Mouse (Mus musculus) thymus, adult 2 months (tissue): Measurements from ENCODE around the gene Eif4e3.

ENCODE experiments used
- CTCF ChIP-seq: fragments of 200-500 bp; IDR thresholded peaks from 2 replicates; pipeline ENCODE4 v1.5.1; 2012; ENCODE audit warnings: mild to moderate bottlenecking, control low read depth, low read length, moderate library complexity, borderline replicate concordance; ENCODE audit not compliant: control insufficient read depth, poor library complexity, insufficient read depth; ENCODE audit errors: extremely low read depth
- POLR2A ChIP-seq: fragments of 200-500 bp; IDR thresholded peaks from 2 replicates; pipeline ENCODE4 v1.6.1; 2012; ENCODE audit warnings: mild to moderate bottlenecking, low read length, control low read depth, moderate library complexity; ENCODE audit not compliant: control insufficient read depth, poor library complexity, insufficient read depth; ENCODE audit errors: extremely low read depth

- TF ChIP-seq CTCF (no peak), POLR2A (no peak)
These were observed 21.9 kb upstream of the Eif4e3 start for GRCm38 (mm10) chr6:99688513-99688912.
